Mouse (Mus musculus): ENCODE data around the gene Cyb5d1. TPM values are rescaled to one million over a fixed set of nuclear protein-coding genes. Genes with fewer than 3 reads are reported as not detected.

Gene Cyb5d1
- polyA plus RNA-seq, 1 experiment from 2014 or later, result 48.0 TPM

DNA sequence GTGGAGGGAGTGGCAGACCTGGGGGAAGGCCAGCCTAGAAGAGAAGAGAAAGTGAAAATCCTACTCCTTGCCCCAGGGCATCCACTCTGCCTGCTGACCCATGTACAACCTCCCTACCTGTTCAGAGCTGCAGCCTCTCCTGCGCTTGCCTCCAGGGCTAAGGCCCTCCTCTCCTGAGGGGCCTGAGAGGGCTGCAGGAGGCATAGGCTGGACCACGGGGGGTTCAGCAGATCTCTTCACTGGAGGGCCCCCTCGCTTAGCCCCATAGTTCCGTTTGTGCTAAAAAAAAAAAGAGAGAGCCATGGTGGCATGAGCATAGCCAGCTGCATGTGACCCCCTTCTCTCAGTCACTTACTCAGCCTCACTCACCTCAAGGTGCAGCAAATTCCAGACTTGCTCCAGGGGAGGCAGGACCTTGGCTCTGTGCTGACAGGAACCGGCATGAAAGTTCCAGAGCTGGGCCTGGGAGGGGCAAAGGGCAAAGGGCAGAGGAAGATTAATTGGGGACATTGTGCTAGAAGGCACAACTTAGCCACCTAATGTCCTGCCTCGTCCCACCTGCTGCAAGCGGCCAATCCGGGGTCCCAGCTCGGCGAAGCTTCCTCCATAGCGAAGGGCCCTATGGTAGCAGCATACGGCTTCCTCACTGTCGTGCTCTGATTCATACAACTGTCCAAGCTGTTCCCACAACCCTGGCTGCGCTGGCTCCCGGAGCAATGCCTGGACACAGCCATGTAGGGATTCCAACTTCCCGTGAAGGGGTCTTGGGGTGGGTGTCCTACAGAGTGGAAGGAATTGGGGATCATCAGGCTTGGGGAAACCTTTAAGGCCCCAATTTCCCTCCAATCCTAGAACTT, 11.7 kb upstream of the Cyb5d1 start:
- Histone ChIP-seq H3K36me3 (peaks cover 59% of the 10 kb centered on the region), H3K4me3 (no peak overlapping the region), H3K27me3 (no peaks in the 10 kb centered on the region), H3K4me1 (peaks cover 26% of the 10 kb centered on the region), H3K9ac (no peak overlapping the region), H3K4me2 (replicated peaks) (no peak overlapping the region), H3K27ac (no peak overlapping the region), H3K9me3 (replicated peaks) (no peaks in the 10 kb centered on the region)
- no peak for ATAC-seq (ENCODE audit: low FRiP score)
- WGBS, result 91% methylated on average over 16 of the region's 16 CpGs

- Histone ChIP-seq H3K36me3 (peaks cover 67% of the 10 kb centered on the region), H3K4me2 (replicated peaks) (no peak overlapping the region), H3K9ac (no peak overlapping the region), H3K27me3 (no peaks in the 10 kb centered on the region), H3K4me1 (peaks cover 22% of the 10 kb centered on the region), H3K4me3 (no peak overlapping the region), H3K9me3 (replicated peaks) (no peaks in the 10 kb centered on the region), H3K27ac (no peak overlapping the region)
- 90% methylated on average over 19 of the region's 19 CpGs for WGBS
- ATAC-seq (ENCODE audit: low FRiP score), result no peak
Measured at GRCm38 (mm10) chr11:69406282-69406681, 10.9 kb upstream of the Cyb5d1 start.

GRCm38 (mm10) chr11:69405397-69406200, 10.2 kb upstream of the Cyb5d1 start:
- Histone ChIP-seq H3K27ac (no peak overlapping the region), H3K4me3 (no peak overlapping the region), H3K36me3 (peaks cover 74% of the 10 kb centered on the region), H3K4me2 (replicated peaks) (no peak overlapping the region), H3K4me1 (peaks cover 22% of the 10 kb centered on the region), H3K27me3 (peaks cover 5% of the 10 kb centered on the region), H3K9ac (no peak overlapping the region), H3K9me3 (replicated peaks) (no peaks in the 10 kb centered on the region)
- no peak for ATAC-seq (ENCODE audit: low FRiP score)
- WGBS, result 93% methylated on average over 24 of the region's 24 CpGs

DNA sequence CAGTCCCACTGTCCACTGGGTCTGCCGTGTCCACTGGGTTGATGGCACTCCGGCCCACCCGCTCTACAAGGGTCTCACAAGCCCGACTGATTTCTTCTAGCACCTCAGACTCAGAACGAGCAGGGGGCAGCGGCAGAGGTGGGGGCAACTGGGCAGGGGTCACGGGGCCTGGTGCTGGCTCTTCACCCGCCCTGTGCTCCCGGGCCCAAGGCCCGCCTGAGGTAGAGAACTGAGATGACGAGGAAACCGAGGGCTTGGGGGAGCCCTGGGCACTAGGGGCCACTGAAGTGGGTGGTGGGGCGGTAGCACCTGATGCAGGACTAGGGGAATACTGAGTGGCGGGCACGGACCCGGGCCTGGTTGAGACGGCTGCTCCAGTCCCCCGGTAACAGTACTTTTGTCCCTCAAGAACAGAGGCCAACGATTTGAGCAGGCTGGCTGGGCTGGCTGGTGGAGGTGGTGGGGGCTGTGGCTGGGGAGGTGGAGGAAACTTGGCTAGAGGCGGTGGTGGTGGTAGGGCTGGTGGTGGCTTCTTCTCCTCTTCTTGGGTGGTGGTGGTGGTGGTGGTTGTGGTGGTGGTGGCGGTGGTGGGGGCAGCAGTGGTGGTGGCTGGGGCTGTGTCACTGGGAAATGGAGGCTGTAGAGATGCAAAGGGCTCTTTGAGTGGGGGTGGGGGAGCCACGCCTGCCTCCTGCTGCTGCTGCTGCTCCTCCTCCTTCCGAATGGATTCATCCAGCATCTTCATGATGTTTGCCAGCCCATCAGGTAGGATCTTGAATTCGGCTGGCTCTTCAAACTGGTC, 9.4 kb upstream of the Cyb5d1 start:
- H3K27ac ChIP-seq, result no peak overlapping the region
- H3K27me3 ChIP-seq, result peaks cover 13% of the 10 kb centered on the region
- no peak for ATAC-seq (ENCODE audit: low FRiP score)
- H3K4me2 ChIP-seq (replicated peaks), result no peak overlapping the region
- no peak overlapping the region for H3K9ac ChIP-seq
- no peaks in the 10 kb centered on the region for H3K9me3 ChIP-seq (replicated peaks)
- H3K36me3 ChIP-seq, result peaks cover 82% of the 10 kb centered on the region
- whole genome bisulfite sequencing, result 94% methylated on average over 21 of the region's 24 CpGs
- H3K4me3 ChIP-seq, result no peak overlapping the region
- H3K4me1 ChIP-seq, result peaks cover 26% of the 10 kb centered on the region

DNA sequence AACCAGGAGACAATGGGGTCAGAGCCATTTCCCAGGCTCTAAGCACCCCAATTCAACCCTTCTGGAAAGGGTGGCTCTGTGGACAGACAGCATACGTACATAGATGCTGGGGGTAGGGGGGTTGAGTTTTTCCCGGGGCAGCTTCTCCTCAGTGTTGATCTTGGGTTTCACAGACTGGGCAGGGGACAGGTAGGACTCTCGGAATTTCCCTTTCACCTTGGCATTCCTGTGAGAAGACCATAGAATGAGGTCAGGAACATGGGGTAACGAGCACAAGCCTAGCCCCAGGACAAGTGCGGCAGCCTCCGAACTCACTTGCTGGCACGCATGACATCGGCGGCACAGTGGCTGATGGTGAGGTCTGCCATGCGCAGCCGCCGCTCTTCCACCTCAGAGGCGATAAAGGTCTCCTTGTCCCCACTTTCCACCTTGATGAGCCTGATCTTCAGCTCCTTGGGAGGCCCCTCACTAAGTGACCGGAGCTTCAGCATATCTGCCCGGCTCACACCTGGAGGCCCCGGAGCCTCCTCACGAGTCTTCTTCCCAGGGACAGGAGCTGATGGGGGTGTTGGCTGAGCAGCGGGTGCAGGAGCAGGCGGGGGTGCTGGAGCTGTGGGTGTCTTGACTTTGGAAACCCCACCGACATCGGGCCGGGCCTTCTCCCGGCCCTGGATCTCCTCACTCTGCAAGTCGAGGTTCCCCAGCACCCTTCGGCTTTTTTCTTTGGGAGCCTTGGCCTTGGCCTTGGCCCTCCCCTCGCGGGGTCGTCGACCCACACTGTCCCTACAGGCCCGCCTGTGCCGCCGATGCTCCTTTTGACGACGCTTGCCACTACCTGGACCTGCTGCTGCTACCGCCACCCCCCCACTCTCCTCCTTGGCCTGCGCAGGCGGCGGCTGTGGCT, 8.5 kb upstream of the Cyb5d1 start:
- ATAC-seq (ENCODE audit: low FRiP score), result no peak
- Histone ChIP-seq H3K9ac (no peak overlapping the region), H3K27ac (no peak overlapping the region), H3K4me2 (replicated peaks) (no peak overlapping the region), H3K4me3 (no peak overlapping the region), H3K9me3 (replicated peaks) (no peaks in the 10 kb centered on the region), H3K36me3 (peaks cover 87% of the 10 kb centered on the region), H3K4me1 (peaks cover 25% of the 10 kb centered on the region), H3K27me3 (peaks cover 15% of the 10 kb centered on the region)
- 94% methylated on average over 34 of the region's 38 CpGs for WGBS

DNA sequence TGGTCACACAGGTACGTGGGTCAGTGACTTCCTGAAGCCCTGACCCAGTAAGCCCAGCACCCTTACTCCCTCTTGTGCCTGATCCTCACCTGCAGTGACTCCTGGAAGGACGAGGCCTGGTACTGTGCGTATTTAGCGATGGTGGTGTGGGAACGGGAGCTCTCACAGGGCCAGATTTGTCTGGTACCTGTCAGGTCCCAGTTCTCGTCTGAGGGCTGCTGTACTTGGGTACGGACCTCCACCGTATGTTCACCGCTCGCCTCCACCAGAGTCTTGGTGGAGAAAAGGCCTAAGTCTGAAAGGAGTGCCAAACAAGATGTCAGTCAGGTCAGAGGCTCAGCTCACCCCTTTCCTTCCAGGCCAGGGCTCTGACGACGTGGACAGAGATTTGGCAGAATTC, 6.6 kb upstream of the Cyb5d1 start:
- WGBS, result 86% methylated on average over 12 of the region's 12 CpGs
- H3K4me2 ChIP-seq (replicated peaks), result no peak overlapping the region
- no peaks in the 10 kb centered on the region for H3K9me3 ChIP-seq (replicated peaks)
- H3K4me3 ChIP-seq, result no peak overlapping the region
- peaks cover 26% of the 10 kb centered on the region for H3K27me3 ChIP-seq
- H3K4me1 ChIP-seq, result peaks cover 25% of the 10 kb centered on the region
- ATAC-seq (ENCODE audit: low FRiP score), result no peak
- H3K9ac ChIP-seq, result no peak overlapping the region; the same call in 1 of the 2 replicates
- H3K36me3 ChIP-seq, result peaks cover 78% of the 10 kb centered on the region
- H3K27ac ChIP-seq, result no peak overlapping the region

DNA sequence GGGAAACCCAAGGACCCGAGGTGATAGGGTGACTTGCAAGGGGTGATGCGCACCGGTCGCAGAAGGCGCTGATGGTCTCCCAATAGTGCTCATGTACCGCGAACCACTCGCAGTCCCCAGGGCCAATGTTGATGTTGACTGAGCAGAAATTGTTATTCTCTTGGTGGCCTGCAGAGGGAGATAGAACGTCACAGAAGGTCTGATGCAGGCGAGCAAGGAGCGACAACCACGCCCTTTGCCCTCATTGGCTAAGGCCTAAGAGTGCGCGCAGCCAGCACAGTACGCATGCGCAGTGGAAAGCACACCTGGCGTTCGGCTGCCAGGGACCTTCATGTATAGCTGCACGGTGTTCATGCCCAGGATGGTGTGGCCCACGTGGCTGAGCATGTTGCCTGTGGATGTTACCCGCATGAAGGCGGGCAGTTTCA, 5.8 kb upstream of the Cyb5d1 start:
- 19% methylated on average over 22 of the region's 22 CpGs for WGBS
- H3K4me1 ChIP-seq, result peaks cover 32% of the 10 kb centered on the region
- peak; percentile 49 for ATAC-seq (ENCODE audit: low FRiP score)
- H3K4me2 ChIP-seq (replicated peaks), result no peak overlapping the region; the same call in 1 of the 2 replicates
- no peak overlapping the region for H3K27ac ChIP-seq
- H3K9ac ChIP-seq, result peak overlapping the region; percentile 27; the same call in 1 of the 2 replicates
- H3K4me3 ChIP-seq, result no peak overlapping the region
- H3K36me3 ChIP-seq, result peaks cover 70% of the 10 kb centered on the region
- H3K27me3 ChIP-seq, result peaks cover 26% of the 10 kb centered on the region
- H3K9me3 ChIP-seq (replicated peaks), result no peaks in the 10 kb centered on the region

- no peak overlapping the region for H3K4me3 ChIP-seq
- ATAC-seq (ENCODE audit: low FRiP score), result no peak
- peaks cover 26% of the 10 kb centered on the region for H3K27me3 ChIP-seq
- 73% methylated on average over 25 of the region's 25 CpGs for WGBS
- peaks cover 61% of the 10 kb centered on the region for H3K36me3 ChIP-seq
- no peaks in the 10 kb centered on the region for H3K9me3 ChIP-seq (replicated peaks)
- 0 out of 2 replicates have a peak overlapping the region, but pooled peaks have one; percentile 15 for H3K4me2 ChIP-seq (replicated peaks)
- no peak overlapping the region for H3K27ac ChIP-seq
- peak overlapping the region; percentile 38; the same call in 1 of the 2 replicates for H3K9ac ChIP-seq
- H3K4me1 ChIP-seq, result peaks cover 33% of the 10 kb centered on the region
Measured at GRCm38 (mm10) chr11:69400083-69400850, 4.8 kb upstream of the Cyb5d1 start.

GRCm38 (mm10) chr11:69399201-69400082, 4.0 kb upstream of the Cyb5d1 start:
- no peak for ATAC-seq (ENCODE audit: low FRiP score)
- Histone ChIP-seq H3K9me3 (replicated peaks) (no peaks in the 10 kb centered on the region), H3K27me3 (peaks cover 26% of the 10 kb centered on the region), H3K4me2 (replicated peaks) (0 out of 2 replicates have a peak overlapping the region, but pooled peaks have one; percentile 15), H3K4me1 (peaks cover 34% of the 10 kb centered on the region), H3K36me3 (peaks cover 53% of the 10 kb centered on the region), H3K4me3 (no peak overlapping the region), H3K27ac (no peak overlapping the region), H3K9ac (peak overlapping the region; percentile 38)
- 16% methylated on average over 66 of the region's 66 CpGs for WGBS

Data from hindbrain, embryonic 12.5 days (tissue).